Mouse (Mus musculus): ENCODE results near the gene Adam29.

Adam29 gene

GRCm38 (mm10) chr8:55906848-55907247 is at the start of gene Adam29:
Gene Adam29 (minus strand): TSS chr8:55906948.
- DNase-seq: no peak

DNA sequence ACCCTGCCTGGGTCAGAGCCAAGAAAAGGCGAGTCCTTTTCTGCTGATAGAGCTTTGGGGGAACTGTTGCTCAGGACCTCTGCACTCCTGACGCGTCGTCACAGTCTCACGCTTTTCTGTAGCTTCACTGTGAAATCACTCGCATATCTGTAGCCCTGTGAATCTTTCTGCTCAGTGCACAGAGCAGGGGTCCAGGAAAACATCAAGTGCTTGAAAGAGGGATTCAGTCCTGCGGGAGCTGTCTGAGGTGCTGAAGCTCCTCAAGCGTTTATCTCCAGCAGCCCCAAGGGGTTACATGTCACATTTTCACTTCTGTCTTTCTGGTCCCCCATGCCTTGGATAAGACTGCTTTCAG is 33.8 kb upstream of the Adam29 start:
- no peak for DNase-seq

- no peak for DNase-seq
Observed at GRCm38 (mm10) chr8:55939870-55940525, 33.2 kb upstream of the Adam29 start, which contains the start of gene Glra3. Gene Glra3 (plus strand): TSS chr8:55940460.

All from thymus, postnatal 25 days (tissue).